Mouse (Mus musculus): Measurements from ENCODE around the gene Ctbp1. TPM values are rescaled to one million over a fixed set of nuclear protein-coding genes. Genes with fewer than 3 reads are reported as not detected.

Ctbp1 gene
- polyA plus RNA-seq, 1 experiment from 2014 or later, result 552 TPM

- Histone ChIP-seq H3K27ac (no peak overlapping the region), H3K4me3 (replicated peaks) (no peak overlapping the region), H3K9ac (no peak overlapping the region), H3K9me3 (no peaks in the 10 kb centered on the region), H3K4me2 (no peak overlapping the region), H3K36me3 (replicated peaks) (peaks cover 14% of the 10 kb centered on the region), H3K4me1 (no peaks in the 10 kb centered on the region), H3K27me3 (no peaks in the 10 kb centered on the region)
- no peak for ATAC-seq (ENCODE audit: low FRiP score)
- WGBS, result 66% methylated on average over 3 of the region's 3 CpGs
Observed at GRCm38 (mm10) chr5:33238256-33238645, 36.5 kb downstream of the Ctbp1 start.

DNA sequence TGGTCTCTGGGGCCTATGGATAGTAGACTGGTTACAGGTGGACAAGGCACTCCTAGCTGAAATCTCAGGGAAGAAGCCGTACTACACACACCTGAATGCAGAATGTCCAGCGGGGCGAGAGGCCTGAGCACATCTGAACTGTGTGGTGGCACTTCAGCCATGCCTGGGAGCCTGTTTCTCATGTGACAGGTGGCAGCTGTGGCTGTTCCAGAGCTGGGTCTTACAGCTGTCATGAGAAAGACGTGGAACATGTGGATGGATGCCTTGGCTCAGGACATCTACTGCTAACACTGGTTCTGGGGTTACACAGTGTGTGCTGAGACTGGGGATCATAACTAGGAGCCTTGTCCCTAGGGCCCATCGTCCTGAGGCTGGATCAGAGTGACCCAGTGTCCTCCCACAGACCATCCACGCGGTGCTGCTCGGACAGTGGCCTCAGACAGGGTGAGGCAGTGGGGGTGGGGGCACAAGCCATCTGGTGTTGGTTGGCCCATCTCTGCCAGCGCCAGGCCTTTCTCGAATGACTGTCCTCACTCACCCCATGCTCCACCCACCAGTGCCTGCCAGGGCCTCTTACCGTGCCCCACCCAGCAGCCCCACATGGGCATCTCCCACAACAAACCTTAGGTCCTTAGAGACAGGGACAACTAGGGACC, 37.1 kb downstream of the Ctbp1 start:
- WGBS, result 91% methylated on average over 11 of the region's 11 CpGs
- no peak overlapping the region for H3K27ac ChIP-seq
- ATAC-seq (ENCODE audit: low FRiP score), result no peak

DNA sequence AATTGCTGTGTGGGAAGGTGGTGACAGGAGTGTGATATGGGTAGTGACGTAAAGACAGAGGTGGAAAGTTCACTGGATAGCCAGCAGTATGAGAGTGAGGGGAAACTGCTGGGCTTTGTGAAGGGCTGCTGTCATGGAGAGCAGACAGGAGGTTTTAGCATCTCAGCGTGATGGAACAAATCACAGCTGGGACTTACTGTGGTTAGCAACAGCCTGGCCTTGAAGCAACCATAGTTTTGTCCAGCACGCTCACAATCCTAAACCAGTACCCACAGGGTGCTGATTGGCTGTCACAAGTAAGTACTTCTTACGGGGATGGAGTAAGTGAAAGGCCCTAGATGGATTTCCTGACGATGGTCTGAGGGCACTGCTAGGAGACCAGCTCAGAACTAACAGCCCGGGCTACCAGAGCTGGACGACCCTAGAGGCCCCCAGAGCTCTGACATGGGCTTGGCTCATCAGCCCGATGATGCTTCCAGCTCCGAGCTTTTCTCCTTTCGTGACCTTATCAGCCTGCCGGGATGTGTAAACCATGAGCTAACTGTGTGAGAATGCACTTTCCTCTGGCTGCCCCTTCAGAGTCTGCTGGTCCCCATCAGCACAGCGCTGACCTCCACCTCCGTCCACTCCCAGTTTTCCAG, 40.3 kb downstream of the Ctbp1 start:
- no peak overlapping the region for H3K27ac ChIP-seq
- H3K9me3 ChIP-seq, result no peaks in the 10 kb centered on the region
- H3K9ac ChIP-seq, result no peak overlapping the region
- H3K27me3 ChIP-seq, result no peaks in the 10 kb centered on the region
- no peak overlapping the region for H3K4me2 ChIP-seq
- 74% methylated on average over 13 of the region's 13 CpGs for WGBS
- H3K4me1 ChIP-seq, result no peaks in the 10 kb centered on the region
- no peak overlapping the region for H3K4me3 ChIP-seq (replicated peaks)
- H3K36me3 ChIP-seq (replicated peaks), result no peaks in the 10 kb centered on the region
- ATAC-seq (ENCODE audit: low FRiP score), result no peak

More for the DNA sequence above, 37.1 kb downstream of the Ctbp1 start:
- H3K36me3 ChIP-seq (replicated peaks), result peaks cover 10% of the 10 kb centered on the region
- H3K4me1 ChIP-seq, result no peaks in the 10 kb centered on the region
- H3K9ac ChIP-seq, result no peak overlapping the region
- no peak overlapping the region for H3K4me3 ChIP-seq (replicated peaks)
- H3K4me2 ChIP-seq, result no peak overlapping the region
- H3K9me3 ChIP-seq, result no peaks in the 10 kb centered on the region
- H3K27me3 ChIP-seq, result no peaks in the 10 kb centered on the region

GRCm38 (mm10) chr5:33232791-33233190, 42.0 kb downstream of the Ctbp1 start:
- Histone ChIP-seq H3K9ac (no peak overlapping the region), H3K27me3 (no peaks in the 10 kb centered on the region), H3K4me3 (replicated peaks) (no peak overlapping the region), H3K27ac (no peak overlapping the region), H3K9me3 (no peaks in the 10 kb centered on the region), H3K4me2 (no peak overlapping the region), H3K4me1 (no peaks in the 10 kb centered on the region), H3K36me3 (replicated peaks) (no peaks in the 10 kb centered on the region)
- WGBS, result 78% methylated on average over 5 of the region's 5 CpGs
- no peak for ATAC-seq (ENCODE audit: low FRiP score)

DNA sequence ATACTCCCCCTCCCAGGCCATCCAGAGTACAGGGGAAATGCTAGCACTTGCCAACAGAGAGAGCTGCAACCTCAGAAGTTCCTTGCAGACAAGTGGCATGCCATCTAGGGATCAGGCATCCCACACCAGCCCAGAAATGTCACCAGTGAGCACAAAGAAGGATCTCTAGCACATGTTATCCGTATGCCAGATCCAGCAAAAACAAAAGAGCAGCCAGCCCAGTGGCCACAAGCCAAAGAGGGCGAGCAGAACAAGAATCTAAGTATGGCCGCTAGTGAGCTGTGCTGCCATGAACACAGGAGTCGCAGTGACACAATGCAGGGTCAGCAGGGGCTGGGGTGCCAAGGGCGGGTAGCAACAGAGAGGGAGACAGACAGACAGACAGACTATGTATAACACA, 44.5 kb downstream of the Ctbp1 start:
- Histone ChIP-seq H3K36me3 (replicated peaks) (no peaks in the 10 kb centered on the region), H3K4me2 (no peak overlapping the region), H3K27ac (no peak overlapping the region), H3K27me3 (no peaks in the 10 kb centered on the region), H3K4me3 (replicated peaks) (no peak overlapping the region), H3K4me1 (no peaks in the 10 kb centered on the region), H3K9me3 (no peaks in the 10 kb centered on the region), H3K9ac (no peak overlapping the region)
- 57% methylated on average over 5 of the region's 5 CpGs for WGBS
- ATAC-seq (ENCODE audit: low FRiP score), result no peak

DNA sequence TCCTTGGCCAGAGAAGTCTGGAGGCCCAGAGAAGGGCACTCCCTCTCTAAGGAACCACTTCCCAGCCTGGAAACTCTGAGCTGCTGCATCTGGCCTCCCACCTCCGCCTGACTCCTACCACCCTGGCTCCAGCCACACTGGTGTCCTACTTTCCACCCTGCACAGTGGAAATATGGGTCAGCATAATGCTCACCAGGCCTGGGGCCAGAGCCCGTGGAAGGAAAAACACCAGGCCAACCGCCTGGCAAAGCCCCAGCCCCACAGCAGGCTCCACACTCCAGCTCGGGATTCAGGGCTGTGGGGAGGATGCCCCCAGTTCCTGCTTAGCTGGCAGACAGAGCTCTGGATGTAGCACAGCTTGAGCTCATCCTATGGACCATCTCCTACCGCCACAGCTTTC, 46.4 kb downstream of the Ctbp1 start:
- H3K4me2 ChIP-seq, result no peak overlapping the region
- no peaks in the 10 kb centered on the region for H3K9me3 ChIP-seq
- no peaks in the 10 kb centered on the region for H3K36me3 ChIP-seq (replicated peaks)
- H3K9ac ChIP-seq, result no peak overlapping the region
- H3K27me3 ChIP-seq, result no peaks in the 10 kb centered on the region
- no peak overlapping the region for H3K4me3 ChIP-seq (replicated peaks)
- no peaks in the 10 kb centered on the region for H3K4me1 ChIP-seq
- 80% methylated on average over 5 of the region's 5 CpGs for WGBS
- no peak overlapping the region for H3K27ac ChIP-seq
- ATAC-seq (ENCODE audit: low FRiP score), result no peak

GRCm38 (mm10) chr5:33225673-33226072, 49.1 kb downstream of the Ctbp1 start:
- Histone ChIP-seq H3K4me2 (no peak overlapping the region), H3K36me3 (replicated peaks) (no peaks in the 10 kb centered on the region), H3K4me3 (replicated peaks) (no peak overlapping the region), H3K27me3 (no peaks in the 10 kb centered on the region), H3K9me3 (no peaks in the 10 kb centered on the region), H3K4me1 (no peaks in the 10 kb centered on the region), H3K27ac (no peak overlapping the region), H3K9ac (no peak overlapping the region)
- 88% methylated on average over 5 of the region's 5 CpGs for WGBS
- no peak for ATAC-seq (ENCODE audit: low FRiP score)

- Histone ChIP-seq H3K4me1 (no peaks in the 10 kb centered on the region), H3K27ac (no peak overlapping the region), H3K4me3 (replicated peaks) (no peak overlapping the region), H3K27me3 (no peaks in the 10 kb centered on the region), H3K36me3 (replicated peaks) (no peaks in the 10 kb centered on the region), H3K4me2 (no peak overlapping the region), H3K9me3 (no peaks in the 10 kb centered on the region), H3K9ac (no peak overlapping the region)
- ATAC-seq (ENCODE audit: low FRiP score), result no peak
- WGBS, result 86% methylated on average over 7 of the region's 7 CpGs
Observed at GRCm38 (mm10) chr5:33224491-33224890, 50.3 kb downstream of the Ctbp1 start.

GRCm38 (mm10) chr5:33222841-33223744, 51.7 kb downstream of the Ctbp1 start:
- 73% methylated on average over 9 of the region's 9 CpGs for WGBS
- H3K4me2 ChIP-seq, result no peak overlapping the region
- no peak overlapping the region for H3K27ac ChIP-seq
- peaks cover 5% of the 10 kb centered on the region for H3K4me1 ChIP-seq
- H3K27me3 ChIP-seq, result no peaks in the 10 kb centered on the region
- H3K9ac ChIP-seq, result no peak overlapping the region
- H3K9me3 ChIP-seq, result no peaks in the 10 kb centered on the region
- no peaks in the 10 kb centered on the region for H3K36me3 ChIP-seq (replicated peaks)
- no peak for ATAC-seq (ENCODE audit: low FRiP score)
- H3K4me3 ChIP-seq (replicated peaks), result no peak overlapping the region

GRCm38 (mm10) chr5:33222389-33222788, 52.4 kb downstream of the Ctbp1 start:
- no peak for ATAC-seq (ENCODE audit: low FRiP score)
- no peak overlapping the region for H3K4me2 ChIP-seq
- no peak overlapping the region for H3K27ac ChIP-seq
- no peaks in the 10 kb centered on the region for H3K9me3 ChIP-seq
- no peak overlapping the region for H3K4me3 ChIP-seq (replicated peaks)
- no peak overlapping the region for H3K9ac ChIP-seq
- no peaks in the 10 kb centered on the region for H3K27me3 ChIP-seq
- H3K36me3 ChIP-seq (replicated peaks), result no peaks in the 10 kb centered on the region
- H3K4me1 ChIP-seq, result peaks cover 12% of the 10 kb centered on the region
- WGBS, result 81% methylated on average over 6 of the region's 6 CpGs

GRCm38 (mm10) chr5:33220350-33221044, 54.3 kb downstream of the Ctbp1 start:
- H3K9me3 ChIP-seq, result no peaks in the 10 kb centered on the region
- no peak overlapping the region for H3K9ac ChIP-seq
- H3K4me1 ChIP-seq, result peaks cover 13% of the 10 kb centered on the region
- ATAC-seq (ENCODE audit: low FRiP score), result no peak
- whole genome bisulfite sequencing, result 81% methylated on average over 10 of the region's 10 CpGs
- H3K36me3 ChIP-seq (replicated peaks), result no peaks in the 10 kb centered on the region
- H3K4me2 ChIP-seq, result no peak overlapping the region
- H3K27ac ChIP-seq, result no peak overlapping the region
- no peaks in the 10 kb centered on the region for H3K27me3 ChIP-seq
- H3K4me3 ChIP-seq (replicated peaks), result no peak overlapping the region

DNA sequence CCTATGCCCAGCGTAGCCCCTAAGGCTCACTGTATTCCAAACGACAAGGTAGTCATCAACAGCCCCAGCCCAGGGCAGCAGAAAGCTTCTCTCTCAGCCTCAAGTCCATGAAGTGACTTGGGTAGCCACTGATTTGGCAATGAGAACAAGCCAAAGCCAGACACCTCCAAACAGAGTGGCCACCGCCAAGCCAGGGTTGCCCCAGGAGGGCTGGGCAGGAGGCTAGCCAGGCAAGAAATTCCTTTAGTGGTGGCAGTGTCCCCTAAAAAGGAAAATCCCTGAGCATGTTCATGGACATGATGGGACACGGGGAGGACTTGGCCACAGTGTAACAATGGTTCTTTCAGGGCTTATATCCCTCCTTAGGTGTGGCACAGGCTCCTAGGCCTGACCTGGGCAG, 55.0 kb downstream of the Ctbp1 start:
- Histone ChIP-seq H3K9ac (no peak overlapping the region), H3K36me3 (replicated peaks) (no peaks in the 10 kb centered on the region), H3K4me3 (replicated peaks) (no peak overlapping the region), H3K4me1 (peaks cover 13% of the 10 kb centered on the region), H3K27ac (no peak overlapping the region), H3K27me3 (no peaks in the 10 kb centered on the region), H3K9me3 (no peaks in the 10 kb centered on the region), H3K4me2 (no peak overlapping the region)
- WGBS, result 89% methylated on average over 4 of the region's 4 CpGs
- no peak for ATAC-seq (ENCODE audit: low FRiP score)
